Mouse (Mus musculus): ENCODE results near the gene Eif3c. TPM values are rescaled to one million over a fixed set of nuclear protein-coding genes. Genes with fewer than 3 reads are reported as not detected.

The Eif3c gene
- polyA plus RNA-seq, 1 experiment from 2014 or later, result 194 TPM

- H3K4me3 ChIP-seq (ENCODE audit: low read length), result peak overlapping the region; percentile 52
- H3K4me2 ChIP-seq (ENCODE audit: low read depth, low read length), result peak overlapping the region; percentile 88
- H3K27me3 ChIP-seq (replicated peaks; ENCODE audit: control insufficient read depth, insufficient read depth, low read length), result peaks cover 2% of the 10 kb centered on the region; the same call in 1 of the 2 replicates
- H3K4me1 ChIP-seq (ENCODE audit: control insufficient read depth, insufficient read depth, low read length), result peaks cover 5% of the 10 kb centered on the region; the same call in 1 of the 2 replicates
- no peak overlapping the region for H3K27ac ChIP-seq (ENCODE audit: low read length)
- peak overlapping the region; percentile 65 for H3K9ac ChIP-seq (ENCODE audit: low read depth, low read length)
- no peaks in the 10 kb centered on the region for H3K9me3 ChIP-seq (ENCODE audit: control insufficient read depth, low read length)
- H3K36me3 ChIP-seq (ENCODE audit: control insufficient read depth, insufficient read depth, low read length), result no peaks in the 10 kb centered on the region
- WGBS, result 65% methylated on average over 9 of the region's 9 CpGs
- ATAC-seq, result no peak
Measured at GRCm38 (mm10) chr7:126536466-126536865, 29.7 kb downstream of the Eif3c start.

GRCm38 (mm10) chr7:126535766-126536165, 30.4 kb downstream of the Eif3c start:
- 3% methylated on average over 28 of the region's 28 CpGs for WGBS
- Histone ChIP-seq H3K4me1 (ENCODE audit: control insufficient read depth, insufficient read depth, low read length) (peaks cover 5% of the 10 kb centered on the region; the same call in 1 of the 2 replicates), H3K9ac (ENCODE audit: low read depth, low read length) (peak overlapping the region; percentile 65), H3K36me3 (ENCODE audit: control insufficient read depth, insufficient read depth, low read length) (no peaks in the 10 kb centered on the region), H3K4me2 (ENCODE audit: low read depth, low read length) (peak overlapping the region; percentile 88), H3K4me3 (ENCODE audit: low read length) (peak overlapping the region; percentile 52), H3K9me3 (ENCODE audit: control insufficient read depth, low read length) (no peaks in the 10 kb centered on the region), H3K27me3 (replicated peaks; ENCODE audit: control insufficient read depth, insufficient read depth, low read length) (peaks cover 2% of the 10 kb centered on the region; the same call in 1 of the 2 replicates), H3K27ac (ENCODE audit: low read length) (no peak overlapping the region)
- ATAC-seq, result 0 out of 2 replicates have a peak, but pooled peaks have one; percentile 28

GRCm38 (mm10) chr7:126533434-126533833, 32.8 kb downstream of the Eif3c start:
- H3K4me3 ChIP-seq (ENCODE audit: low read length), result no peak overlapping the region
- 85% methylated on average over 1 of the region's 1 CpGs for WGBS
- H3K9me3 ChIP-seq (ENCODE audit: control insufficient read depth, low read length), result no peaks in the 10 kb centered on the region

GRCm38 (mm10) chr7:126528166-126528577, 38.0 kb downstream of the Eif3c start:
- WGBS, result 11% methylated on average over 1 of the region's 1 CpGs
- Histone ChIP-seq H3K4me3 (ENCODE audit: low read length) (no peak overlapping the region), H3K27ac (ENCODE audit: low read length) (no peak overlapping the region), H3K27me3 (replicated peaks; ENCODE audit: control insufficient read depth, insufficient read depth, low read length) (no peaks in the 10 kb centered on the region), H3K9ac (ENCODE audit: low read depth, low read length) (peak overlapping the region; percentile 51; the same call in 1 of the 2 replicates), H3K4me2 (ENCODE audit: low read depth, low read length) (no peak overlapping the region), H3K36me3 (ENCODE audit: control insufficient read depth, insufficient read depth, low read length) (no peaks in the 10 kb centered on the region), H3K4me1 (ENCODE audit: control insufficient read depth, insufficient read depth, low read length) (no peaks in the 10 kb centered on the region), H3K9me3 (ENCODE audit: control insufficient read depth, low read length) (no peaks in the 10 kb centered on the region)
- ATAC-seq, result no peak

More at GRCm38 (mm10) chr7:126533434-126533833, 32.8 kb downstream of the Eif3c start:
- H3K27ac ChIP-seq (ENCODE audit: low read length), result no peak overlapping the region
- H3K4me1 ChIP-seq (ENCODE audit: control insufficient read depth, insufficient read depth, low read length), result peaks cover 5% of the 10 kb centered on the region; the same call in 1 of the 2 replicates
- no peak overlapping the region for H3K9ac ChIP-seq (ENCODE audit: low read depth, low read length)
- peaks cover 2% of the 10 kb centered on the region; the same call in 1 of the 2 replicates for H3K27me3 ChIP-seq (replicated peaks; ENCODE audit: control insufficient read depth, insufficient read depth, low read length)
- H3K36me3 ChIP-seq (ENCODE audit: control insufficient read depth, insufficient read depth, low read length), result no peaks in the 10 kb centered on the region
- H3K4me2 ChIP-seq (ENCODE audit: low read depth, low read length), result no peak overlapping the region
- ATAC-seq, result no peak

- Histone ChIP-seq H3K9ac (ENCODE audit: low read depth, low read length) (no peak overlapping the region), H3K27ac (ENCODE audit: low read length) (no peak overlapping the region), H3K4me3 (ENCODE audit: low read length) (no peak overlapping the region), H3K36me3 (ENCODE audit: control insufficient read depth, insufficient read depth, low read length) (no peaks in the 10 kb centered on the region), H3K27me3 (replicated peaks; ENCODE audit: control insufficient read depth, insufficient read depth, low read length) (no peaks in the 10 kb centered on the region), H3K9me3 (ENCODE audit: control insufficient read depth, low read length) (no peaks in the 10 kb centered on the region), H3K4me2 (ENCODE audit: low read depth, low read length) (no peak overlapping the region), H3K4me1 (ENCODE audit: control insufficient read depth, insufficient read depth, low read length) (0 out of 2 replicates have a peak, but pooled peaks cover under 1% of the 10 kb centered on the region)
- WGBS, result 86% methylated on average over 3 of the region's 3 CpGs
- no peak for ATAC-seq
Measured at GRCm38 (mm10) chr7:126523316-126523715, 42.9 kb downstream of the Eif3c start.

GRCm38 (mm10) chr7:126519513-126519912, 46.7 kb downstream of the Eif3c start:
- peak overlapping the region; percentile 24; the same call in 1 of the 2 replicates for H3K9ac ChIP-seq (ENCODE audit: low read depth, low read length)
- no peak overlapping the region for H3K4me2 ChIP-seq (ENCODE audit: low read depth, low read length)
- WGBS, result 55% methylated on average over 2 of the region's 2 CpGs
- H3K36me3 ChIP-seq (ENCODE audit: control insufficient read depth, insufficient read depth, low read length), result no peaks in the 10 kb centered on the region
- H3K9me3 ChIP-seq (ENCODE audit: control insufficient read depth, low read length), result no peaks in the 10 kb centered on the region
- H3K4me3 ChIP-seq (ENCODE audit: low read length), result no peak overlapping the region
- no peaks in the 10 kb centered on the region for H3K27me3 ChIP-seq (replicated peaks; ENCODE audit: control insufficient read depth, insufficient read depth, low read length)
- ATAC-seq, result peak; percentile 46; the same call in 1 of the 2 replicates
- 0 out of 2 replicates have a peak, but pooled peaks cover 3% of the 10 kb centered on the region for H3K4me1 ChIP-seq (ENCODE audit: control insufficient read depth, insufficient read depth, low read length)
- H3K27ac ChIP-seq (ENCODE audit: low read length), result no peak overlapping the region

- Histone ChIP-seq H3K4me3 (ENCODE audit: low read length) (no peak overlapping the region), H3K9ac (ENCODE audit: low read depth, low read length) (no peak overlapping the region), H3K36me3 (ENCODE audit: control insufficient read depth, insufficient read depth, low read length) (no peaks in the 10 kb centered on the region), H3K27ac (ENCODE audit: low read length) (no peak overlapping the region), H3K4me2 (ENCODE audit: low read depth, low read length) (no peak overlapping the region), H3K4me1 (ENCODE audit: control insufficient read depth, insufficient read depth, low read length) (0 out of 2 replicates have a peak, but pooled peaks cover 3% of the 10 kb centered on the region), H3K9me3 (ENCODE audit: control insufficient read depth, low read length) (no peaks in the 10 kb centered on the region), H3K27me3 (replicated peaks; ENCODE audit: control insufficient read depth, insufficient read depth, low read length) (no peaks in the 10 kb centered on the region)
- peak; percentile 73 for ATAC-seq
- 81% methylated on average over 5 of the region's 5 CpGs for WGBS
Measured at GRCm38 (mm10) chr7:126518261-126518941, 47.8 kb downstream of the Eif3c start.

- Histone ChIP-seq H3K4me3 (ENCODE audit: low read length) (no peak overlapping the region), H3K4me2 (ENCODE audit: low read depth, low read length) (no peak overlapping the region), H3K9me3 (ENCODE audit: control insufficient read depth, low read length) (no peaks in the 10 kb centered on the region), H3K27ac (ENCODE audit: low read length) (no peak overlapping the region), H3K36me3 (ENCODE audit: control insufficient read depth, insufficient read depth, low read length) (no peaks in the 10 kb centered on the region), H3K9ac (ENCODE audit: low read depth, low read length) (no peak overlapping the region), H3K27me3 (replicated peaks; ENCODE audit: control insufficient read depth, insufficient read depth, low read length) (no peaks in the 10 kb centered on the region), H3K4me1 (ENCODE audit: control insufficient read depth, insufficient read depth, low read length) (no peaks in the 10 kb centered on the region)
- 73% methylated on average over 3 of the region's 3 CpGs for WGBS
- no peak for ATAC-seq
Measured at GRCm38 (mm10) chr7:126511287-126511686, 54.9 kb downstream of the Eif3c start.

- Histone ChIP-seq H3K4me3 (ENCODE audit: low read length) (no peak overlapping the region), H3K9ac (ENCODE audit: low read depth, low read length) (no peak overlapping the region), H3K4me2 (ENCODE audit: low read depth, low read length) (no peak overlapping the region), H3K9me3 (ENCODE audit: control insufficient read depth, low read length) (no peaks in the 10 kb centered on the region), H3K27ac (ENCODE audit: low read length) (no peak overlapping the region), H3K27me3 (replicated peaks; ENCODE audit: control insufficient read depth, insufficient read depth, low read length) (no peaks in the 10 kb centered on the region), H3K36me3 (ENCODE audit: control insufficient read depth, insufficient read depth, low read length) (no peaks in the 10 kb centered on the region), H3K4me1 (ENCODE audit: control insufficient read depth, insufficient read depth, low read length) (peaks cover 2% of the 10 kb centered on the region; the same call in 1 of the 2 replicates)
- no peak for ATAC-seq
- WGBS, result 73% methylated on average over 8 of the region's 8 CpGs
Measured at GRCm38 (mm10) chr7:126507126-126507778, 59.0 kb downstream of the Eif3c start.

Measured in intestine, embryonic 16.5 days (tissue).